12 mouse cellular contexts compared by ENCODE assay signal in genomic region chr5:128980857-128981256, GRCm38 (mm10). TPM values are rescaled to one million over a fixed set of nuclear protein-coding genes. Genes with fewer than 3 reads are reported as not detected.
A peak's percentile ranks its signal among the peaks of the same experiment; 100 is the strongest.
DNase-seq lines count a peak whose midpoint lies in the region; ATAC-seq and TF ChIP-seq lines count a peak whose summit lies in the region.
"Had no signal": no experiment of that assay in that cellular context is flagged by ENCODE, and none has a peak within 500 bp of the region (broad histone marks: within the 10 kb centered on the region; RNA-seq: fewer than 3 reads in every experiment).

No protein-coding gene starts in this region.

- TF ChIP-seq EP300 in liver, postnatal 0 days (IDR thresholded peaks at IDR 0.05; ENCODE audit: low read depth) = no peak

- no peaks in the 10 kb centered on the region for H3K4me1 ChIP-seq in liver, postnatal 0 days (ENCODE audit: insufficient read depth)
- H3K4me1 ChIP-seq in midbrain, embryonic 11.5 days (ENCODE audit: control insufficient read depth, insufficient read depth, low read length) = peaks cover 4% of the 10 kb centered on the region; the same call in 1 of the 2 replicates

- no peaks in the 10 kb centered on the region for H3K27me3 ChIP-seq in liver, postnatal 0 days (ENCODE audit: insufficient read depth, low read length)
- H3K27me3 ChIP-seq in midbrain, embryonic 11.5 days (ENCODE audit: control insufficient read depth, insufficient read depth, low read length) = no peaks in the 10 kb centered on the region
- H3K27me3 ChIP-seq: CH12.LX, Patski had no signal

- ATAC-seq in liver, postnatal 0 days = no peak
- ATAC-seq in midbrain, embryonic 11.5 days (ENCODE audit: low FRiP score) = no peak

- H3K9me3 ChIP-seq in liver, postnatal 0 days (ENCODE audit: low read length) = 0 out of 2 replicates have a peak, but pooled peaks cover 4% of the 10 kb centered on the region
- H3K9me3 ChIP-seq in midbrain, embryonic 11.5 days (ENCODE audit: control insufficient read depth, low read length) = no peaks in the 10 kb centered on the region

- TF ChIP-seq CTCF in liver, postnatal 0 days (IDR thresholded peaks at IDR 0.05; ENCODE audit: low read depth) = no peak

- H3K9ac ChIP-seq in liver, postnatal 0 days (replicated peaks) = no peak overlapping the region
- H3K9ac ChIP-seq in midbrain, embryonic 11.5 days (ENCODE audit: low read length) = no peak overlapping the region

- H3K27ac ChIP-seq in liver, postnatal 0 days (ENCODE audit: low read depth) = no peak overlapping the region
- H3K27ac ChIP-seq in midbrain, embryonic 11.5 days (ENCODE audit: low read depth, low read length) = no peak overlapping the region

- WGBS in liver, postnatal 0 days (ENCODE audit: insufficient replicate concordance) = 63% methylated on average over 7 of the region's 7 CpGs
- WGBS in midbrain, embryonic 11.5 days = 80% methylated on average over 7 of the region's 7 CpGs

- no peak overlapping the region for H3K4me3 ChIP-seq in liver, postnatal 0 days (ENCODE audit: low read depth, low read length)
- H3K4me3 ChIP-seq in midbrain, embryonic 11.5 days (ENCODE audit: low read depth, low read length) = no peak overlapping the region

- H3K36me3 ChIP-seq in liver, postnatal 0 days (replicated peaks; ENCODE audit: insufficient read depth, low read length) = peaks cover 13% of the 10 kb centered on the region
- H3K36me3 ChIP-seq in midbrain, embryonic 11.5 days (ENCODE audit: control insufficient read depth, insufficient read depth, low read length) = no peaks in the 10 kb centered on the region

- peak; percentile 35 for DNase-seq in ES-CJ7 (ENCODE audit: low read depth, low spot score)
- DNase-seq in R1 (ENCODE audit: low read depth, low spot score) = peak; percentile 52
- DNase-seq in ZHBTc4 (ENCODE audit: low read depth, low spot score) = peak; percentile 54
- no peak for DNase-seq in liver, postnatal 0 days
- no peak for DNase-seq in midbrain, embryonic 11.5 days (ENCODE audit: low spot score, missing footprints)
- no peak for DNase-seq in layer of hippocampus, adult 11-12 months (ENCODE audit: low spot score)
- DNase-seq: adrenal gland, adult 8-10 months had no signal

- H3K4me2 ChIP-seq in liver, postnatal 0 days (ENCODE audit: low read depth, low read length) = no peak overlapping the region
- no peak overlapping the region for H3K4me2 ChIP-seq in midbrain, embryonic 11.5 days

RNA-seq across cellular contexts. Expression of gene Stx2, which starts 27.5 kb away (rescaled TPM):
- 30.9 and 35.6 TPM in 2 replicates for polyA plus RNA-seq in liver, postnatal 0 days (2015; fragmentation: Nextera tagmentation; extraction: Ambion mirVana)
- 26.0 and 27.6 TPM in 2 replicates for polyA plus RNA-seq in midbrain, embryonic 11.5 days (2014; fragmentation: Nextera tagmentation; extraction: Ambion mirVana)

RNA-seq across cellular contexts. Expression of gene Rimbp2, which starts 27.6 kb away (rescaled TPM):
- polyA plus RNA-seq in liver, postnatal 0 days (2015; fragmentation: Nextera tagmentation; extraction: Ambion mirVana) = not detected in 2 replicates
- polyA plus RNA-seq in midbrain, embryonic 11.5 days (2014; fragmentation: Nextera tagmentation; extraction: Ambion mirVana) = 1.5 and 1.6 TPM in 2 replicates
- polyA plus RNA-seq: activated CD4-positive, CD25-positive, alpha-beta regulatory T cell, adult 4 months; C2C12; G1E; Patski had no signal

RNA-seq across cellular contexts. Expression of gene Ran, which starts 39.0 kb away (rescaled TPM):
- 183 and 206 TPM in 2 replicates for polyA plus RNA-seq in liver, postnatal 0 days (2015; fragmentation: Nextera tagmentation; extraction: Ambion mirVana)
- polyA plus RNA-seq in midbrain, embryonic 11.5 days (2014; fragmentation: Nextera tagmentation; extraction: Ambion mirVana) = 948 and 951 TPM in 2 replicates

Comparison
In these comparisons a context has a peak if more than half of its experiments do, and no peak if none do; other contexts are left out.
1. DNase-seq: peak in ES-CJ7 (single experiment), R1 (single experiment) and ZHBTc4 (single experiment); none in liver, postnatal 0 days (single experiment), midbrain, embryonic 11.5 days (single experiment) and layer of hippocampus, adult 11-12 months (single experiment).